Mouse (Mus musculus): ENCODE measurements around the gene Gm49358. TPM values are rescaled to one million over a fixed set of nuclear protein-coding genes. Genes with fewer than 3 reads are reported as not detected.
A peak's percentile ranks its signal among the peaks of the same experiment; 100 is the strongest.

Gene Gm49358
- total and polyA plus RNA-seq, 2 experiments from 2014 or later, result not detected

DNA sequence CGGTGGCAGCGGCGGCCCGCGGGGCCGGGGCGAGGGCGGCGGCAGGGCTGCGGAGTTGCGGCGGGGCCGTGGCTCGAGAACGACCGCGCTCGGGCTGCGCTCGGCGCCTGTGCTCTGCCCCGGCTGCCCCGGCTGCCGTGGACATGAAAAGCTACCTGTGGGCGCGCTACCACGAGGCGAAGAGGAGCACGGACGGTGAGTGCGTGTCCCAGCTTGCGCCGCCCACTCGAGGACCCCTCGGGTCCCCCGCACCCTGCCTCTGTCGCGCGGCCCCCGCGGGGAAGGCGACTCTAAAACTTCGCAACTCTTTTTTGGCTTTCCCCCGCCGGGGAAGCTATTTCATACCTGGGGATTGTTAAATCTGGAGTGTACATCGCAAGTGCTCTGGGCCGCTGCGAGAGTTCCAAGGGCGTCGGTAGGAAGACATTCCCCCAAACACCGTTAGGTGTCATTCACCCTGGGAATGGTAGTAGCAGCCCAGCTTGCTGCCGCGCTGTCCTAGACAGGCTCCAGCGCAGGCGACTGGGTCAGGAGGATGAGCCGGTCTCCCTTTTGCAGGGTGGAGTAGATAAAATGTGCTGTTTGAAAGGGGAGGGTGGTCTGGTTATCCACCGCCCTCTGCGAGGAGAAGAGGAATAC is 15.5 kb downstream of the Gm49358 start:
- 1% methylated on average over 51 of the region's 58 CpGs for WGBS
- H3K4me2 ChIP-seq (ENCODE audit: low read depth, low read length, poor library complexity, severe bottlenecking), result peak overlapping the region; percentile 83
- H3K27ac ChIP-seq (ENCODE audit: low read depth, low read length), result peak overlapping the region; percentile 82
- TF ChIP-seq CTCF (IDR thresholded peaks at IDR 0.05), result peak; percentile 26
- DNase-seq (ENCODE audit: low spot score) (peak; percentile 46), ATAC-seq (ENCODE audit: low FRiP score) (peak; percentile 70)
- H3K27me3 ChIP-seq (ENCODE audit: insufficient read depth, low read length), result no peaks in the 10 kb centered on the region
- peak overlapping the region; percentile 74 for H3K4me3 ChIP-seq (ENCODE audit: low read depth, low read length)
- peak overlapping the region; percentile 62 for H3K9ac ChIP-seq (replicated peaks; ENCODE audit: low read length, poor library complexity, severe bottlenecking)
- no peaks in the 10 kb centered on the region for H3K36me3 ChIP-seq (ENCODE audit: insufficient read depth, low read length)
- H3K9me3 ChIP-seq (ENCODE audit: low read length), result no peaks in the 10 kb centered on the region
- peaks cover 8% of the 10 kb centered on the region; the same call in 1 of the 2 replicates for H3K4me1 ChIP-seq (ENCODE audit: insufficient read depth, low read length)

GRCm38 (mm10) chr10:86779816-86780500 is 16.2 kb downstream of the Gm49358 start:
- no peaks in the 10 kb centered on the region for H3K9me3 ChIP-seq (ENCODE audit: low read length)
- no peak for TF ChIP-seq CTCF (IDR thresholded peaks at IDR 0.05)
- no peaks in the 10 kb centered on the region for H3K27me3 ChIP-seq (ENCODE audit: insufficient read depth, low read length)
- no peaks in the 10 kb centered on the region for H3K36me3 ChIP-seq (ENCODE audit: insufficient read depth, low read length)
- peak overlapping the region; percentile 62 for H3K9ac ChIP-seq (replicated peaks; ENCODE audit: low read length, poor library complexity, severe bottlenecking)
- no peak for ATAC-seq (ENCODE audit: low FRiP score)
- H3K27ac ChIP-seq (ENCODE audit: low read depth, low read length), result peak overlapping the region; percentile 82
- H3K4me1 ChIP-seq (ENCODE audit: insufficient read depth, low read length), result peaks cover 8% of the 10 kb centered on the region; the same call in 1 of the 2 replicates
- WGBS, result 14% methylated on average over 12 of the region's 12 CpGs
- H3K4me3 ChIP-seq (ENCODE audit: low read depth, low read length), result peak overlapping the region; percentile 74
- H3K4me2 ChIP-seq (ENCODE audit: low read depth, low read length, poor library complexity, severe bottlenecking), result peak overlapping the region; percentile 83
- DNase-seq (ENCODE audit: low spot score), result no peak

- WGBS, result 34% methylated on average over 5 of the region's 5 CpGs
- H3K9ac ChIP-seq (replicated peaks; ENCODE audit: low read length, poor library complexity, severe bottlenecking), result no peak overlapping the region
- TF ChIP-seq CTCF (IDR thresholded peaks at IDR 0.05), result no peak
- H3K36me3 ChIP-seq (ENCODE audit: insufficient read depth, low read length), result no peaks in the 10 kb centered on the region
- H3K4me3 ChIP-seq (ENCODE audit: low read depth, low read length), result no peak overlapping the region
- ATAC-seq (ENCODE audit: low FRiP score) (no peak), DNase-seq (ENCODE audit: low spot score) (no peak)
- H3K27me3 ChIP-seq (ENCODE audit: insufficient read depth, low read length), result no peaks in the 10 kb centered on the region
- no peak overlapping the region for H3K27ac ChIP-seq (ENCODE audit: low read depth, low read length)
- H3K9me3 ChIP-seq (ENCODE audit: low read length), result no peaks in the 10 kb centered on the region
- H3K4me1 ChIP-seq (ENCODE audit: insufficient read depth, low read length), result peaks cover 8% of the 10 kb centered on the region; the same call in 1 of the 2 replicates
- peak overlapping the region; percentile 1 for H3K4me2 ChIP-seq (ENCODE audit: low read depth, low read length, poor library complexity, severe bottlenecking)
Observed at GRCm38 (mm10) chr10:86781641-86782040, 17.9 kb downstream of the Gm49358 start.

DNA sequence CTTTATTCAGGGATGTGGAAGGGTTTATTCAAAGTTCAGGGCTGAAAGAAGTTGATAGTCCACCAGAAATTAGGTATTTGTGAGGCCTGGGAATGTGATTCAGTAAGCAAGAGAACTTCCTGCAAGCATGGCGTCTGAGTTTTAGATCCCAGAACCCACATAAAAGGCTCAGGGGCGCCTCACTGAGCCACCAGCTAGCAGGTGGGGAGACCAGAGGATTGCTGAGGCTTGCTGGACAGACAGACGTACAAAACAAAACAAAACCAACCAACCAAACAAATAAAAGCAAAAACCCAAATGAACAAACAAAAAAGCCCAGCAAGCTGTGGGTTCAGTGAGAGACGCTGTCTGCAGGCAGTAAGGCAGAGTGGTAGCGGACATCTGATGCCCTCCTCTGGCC is 18.9 kb downstream of the Gm49358 start:
- H3K9me3 ChIP-seq (ENCODE audit: low read length), result no peaks in the 10 kb centered on the region
- WGBS, result 42% methylated on average over 5 of the region's 5 CpGs
- no peak overlapping the region for H3K4me2 ChIP-seq (ENCODE audit: low read depth, low read length, poor library complexity, severe bottlenecking)
- no peak for DNase-seq (ENCODE audit: low spot score)
- no peak overlapping the region for H3K4me3 ChIP-seq (ENCODE audit: low read depth, low read length)
- H3K4me1 ChIP-seq (ENCODE audit: insufficient read depth, low read length), result peaks cover 5% of the 10 kb centered on the region; the same call in 1 of the 2 replicates
- TF ChIP-seq CTCF (IDR thresholded peaks at IDR 0.05), result no peak
- H3K9ac ChIP-seq (replicated peaks; ENCODE audit: low read length, poor library complexity, severe bottlenecking), result no peak overlapping the region
- H3K27me3 ChIP-seq (ENCODE audit: insufficient read depth, low read length), result no peaks in the 10 kb centered on the region
- no peak for ATAC-seq (ENCODE audit: low FRiP score)
- no peaks in the 10 kb centered on the region for H3K36me3 ChIP-seq (ENCODE audit: insufficient read depth, low read length)
- no peak overlapping the region for H3K27ac ChIP-seq (ENCODE audit: low read depth, low read length)

- DNase-seq (ENCODE audit: low spot score) (no peak), ATAC-seq (ENCODE audit: low FRiP score) (no peak)
- Histone ChIP-seq H3K9me3 (ENCODE audit: low read length) (no peaks in the 10 kb centered on the region), H3K4me1 (ENCODE audit: insufficient read depth, low read length) (peaks cover 2% of the 10 kb centered on the region; the same call in 1 of the 2 replicates), H3K4me3 (ENCODE audit: low read depth, low read length) (no peak overlapping the region), H3K36me3 (ENCODE audit: insufficient read depth, low read length) (no peaks in the 10 kb centered on the region), H3K9ac (replicated peaks; ENCODE audit: low read length, poor library complexity, severe bottlenecking) (no peak overlapping the region), H3K27me3 (ENCODE audit: insufficient read depth, low read length) (no peaks in the 10 kb centered on the region), H3K4me2 (ENCODE audit: low read depth, low read length, poor library complexity, severe bottlenecking) (no peak overlapping the region), H3K27ac (ENCODE audit: low read depth, low read length) (no peak overlapping the region)
- WGBS, result 82% methylated on average over 5 of the region's 5 CpGs
- TF ChIP-seq CTCF (IDR thresholded peaks at IDR 0.05), result no peak
Observed at GRCm38 (mm10) chr10:86783561-86783960, 19.8 kb downstream of the Gm49358 start.

DNA sequence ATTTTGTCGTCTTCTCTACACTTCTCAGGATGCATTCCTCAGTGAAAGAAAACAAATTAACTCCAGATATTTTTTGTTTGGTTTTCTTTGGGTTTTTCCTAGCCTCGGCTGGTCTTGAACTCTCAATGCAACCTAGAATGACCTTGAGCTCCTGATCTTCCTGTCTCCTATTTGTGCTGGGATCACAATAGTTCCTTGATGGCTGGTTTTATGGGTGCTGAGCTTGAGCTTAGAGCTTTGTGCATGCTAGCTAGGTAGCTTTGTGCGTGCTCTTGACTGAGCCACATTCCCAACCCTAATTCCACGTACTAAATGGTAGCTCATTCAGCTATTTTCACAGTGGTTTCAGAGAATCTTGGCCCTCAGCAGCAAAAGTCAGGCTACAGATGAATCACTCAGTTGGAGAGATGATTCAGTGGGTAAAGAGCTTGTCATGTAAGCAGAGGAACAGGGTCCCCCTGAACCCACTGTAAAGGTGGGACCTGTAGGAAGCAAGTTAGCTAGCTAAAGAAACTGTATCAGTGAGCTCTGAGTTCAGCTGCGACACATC is 20.4 kb downstream of the Gm49358 start:
- no peak overlapping the region for H3K4me3 ChIP-seq (ENCODE audit: low read depth, low read length)
- no peak for TF ChIP-seq CTCF (IDR thresholded peaks at IDR 0.05)
- ATAC-seq (ENCODE audit: low FRiP score) (no peak), DNase-seq (ENCODE audit: low spot score) (no peak)
- H3K4me2 ChIP-seq (ENCODE audit: low read depth, low read length, poor library complexity, severe bottlenecking), result no peak overlapping the region
- peaks cover 2% of the 10 kb centered on the region; the same call in 1 of the 2 replicates for H3K4me1 ChIP-seq (ENCODE audit: insufficient read depth, low read length)
- no peak overlapping the region for H3K9ac ChIP-seq (replicated peaks; ENCODE audit: low read length, poor library complexity, severe bottlenecking)
- H3K9me3 ChIP-seq (ENCODE audit: low read length), result no peaks in the 10 kb centered on the region
- WGBS, result 86% methylated on average over 5 of the region's 5 CpGs
- no peak overlapping the region for H3K27ac ChIP-seq (ENCODE audit: low read depth, low read length)
- H3K27me3 ChIP-seq (ENCODE audit: insufficient read depth, low read length), result no peaks in the 10 kb centered on the region
- no peaks in the 10 kb centered on the region for H3K36me3 ChIP-seq (ENCODE audit: insufficient read depth, low read length)
